Mouse (Mus musculus) regulatory T cell (primary cell): ENCODE measurements at regions not wholly inside any gene's neighbourhood (a gene's known extent, or its start where the extent isn't known, plus 50 kb on each side); places are given as distances from the start of the nearest gene placed in this dataset.
"Not testable (repeated sequence)": the region's sequence is repeated elsewhere in the genome, so short reads cannot be mapped to it uniquely, and the experiment has no call there.

Experiments used
- in situ Hi-C: fragments of 300-600 bp; cut with MboI, MseI; formaldehyde crosslinking; loops from one replicate; pipeline ENCODE4 v1.15.1; 2025; ENCODE audit warnings: high pct_unique_total_duplicates

DNA sequence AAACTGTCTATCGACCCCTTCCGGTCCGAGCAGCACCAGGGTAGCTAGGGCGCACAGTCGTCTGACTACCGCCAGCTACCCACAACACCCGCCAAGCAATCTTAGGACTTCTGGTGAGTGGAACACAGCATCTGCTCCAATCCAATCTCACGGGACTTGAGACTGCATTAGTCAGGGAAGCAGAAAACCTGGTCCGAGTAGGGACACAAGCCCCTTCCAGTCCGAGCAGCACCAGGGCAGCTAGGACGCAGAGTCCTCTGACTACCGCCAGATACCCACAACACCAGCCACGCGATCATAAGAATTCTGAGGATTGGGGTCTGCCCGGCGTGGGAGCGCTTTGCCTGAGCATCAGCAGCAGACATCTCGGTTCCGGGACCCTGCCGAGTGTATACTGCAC is 79.6 kb downstream of the Gm10715 start:
- in situ Hi-C loops, result not testable (repeated sequence)

DNA sequence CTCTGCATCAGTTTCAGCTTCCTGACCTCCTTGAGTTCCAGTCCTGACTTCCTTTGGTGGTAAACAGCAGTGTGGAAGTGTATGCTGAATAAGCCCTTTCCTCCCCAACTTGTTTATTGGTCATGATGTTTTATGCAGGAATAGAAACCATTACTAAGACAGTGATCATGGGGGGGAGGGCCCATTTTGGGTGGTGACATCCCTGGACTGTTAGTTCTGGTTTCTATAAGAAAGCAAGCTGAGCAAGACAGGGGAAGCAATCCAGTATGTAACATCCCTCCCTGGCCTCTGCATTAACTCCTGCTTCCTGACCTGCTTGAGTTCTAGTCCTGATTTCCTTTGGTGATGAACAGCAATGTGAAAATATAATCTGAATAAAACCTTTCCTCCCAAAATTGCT is 124.5 kb downstream of the Gm10715 start:
- in situ Hi-C loops, result no loop called here

DNA sequence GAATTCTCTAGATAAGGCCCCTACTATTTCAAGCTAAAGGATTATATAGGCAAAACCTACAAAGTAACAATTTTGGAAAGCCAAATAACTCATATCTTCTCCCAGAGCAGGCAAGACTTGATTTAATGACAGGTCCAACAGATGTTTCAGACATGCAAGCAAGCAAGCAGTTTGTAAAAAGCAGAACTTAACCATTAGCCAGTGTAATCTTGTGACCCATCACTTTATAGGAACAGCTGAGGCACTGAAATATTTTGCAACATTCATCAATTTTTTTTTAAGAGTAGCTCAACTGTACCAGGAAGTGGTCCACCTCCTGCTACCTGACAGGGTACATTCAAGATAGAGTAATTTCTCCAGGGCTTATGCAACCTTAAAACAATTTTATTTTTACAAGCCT is 147.7 kb downstream of the Gm10715 start:
- in situ Hi-C loops, result no loop called here

DNA sequence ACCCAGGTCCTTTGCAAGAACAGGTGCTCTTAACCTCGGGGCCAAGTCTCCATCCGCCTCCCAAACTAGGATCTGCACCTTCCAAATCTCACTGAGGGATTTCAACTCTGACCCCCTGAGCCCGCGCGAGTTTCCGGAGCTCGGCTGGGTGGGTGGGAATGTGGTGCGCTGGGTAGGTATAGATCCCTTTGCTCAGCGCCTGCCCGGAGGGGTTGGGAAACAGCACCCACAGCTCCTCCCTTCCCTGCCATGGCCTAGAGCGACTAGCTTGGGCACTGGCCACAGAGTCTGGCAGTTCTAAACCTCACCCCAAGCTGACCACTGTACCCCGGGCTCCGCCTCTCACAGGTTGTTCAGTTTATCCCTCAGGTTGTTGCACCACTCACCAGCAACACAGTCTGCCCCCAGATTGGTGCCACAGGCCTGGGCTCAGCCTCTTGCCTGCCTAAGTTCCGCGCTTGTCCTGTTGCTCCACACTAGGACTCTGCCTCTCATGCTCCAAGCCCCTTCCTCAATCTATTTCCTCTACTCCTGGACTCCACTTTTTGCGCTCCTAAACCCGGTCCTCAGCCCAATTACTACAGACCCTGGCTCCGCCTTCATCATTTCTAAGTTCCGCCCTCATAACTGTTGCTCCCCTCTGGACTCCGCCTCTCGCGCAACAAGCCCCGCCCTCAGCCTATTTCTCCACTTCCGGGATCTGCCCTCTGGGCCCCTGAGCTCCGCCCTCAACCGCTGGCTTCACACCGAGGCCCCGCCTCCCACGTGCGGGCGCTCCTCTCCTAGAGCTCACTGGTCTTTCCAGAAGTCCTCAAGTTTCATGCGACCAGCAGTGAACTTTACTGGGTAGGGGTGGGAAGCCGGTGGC is 135.6 kb upstream of the Alkbh8 start:
- in situ Hi-C loops, result no loop called here

DNA sequence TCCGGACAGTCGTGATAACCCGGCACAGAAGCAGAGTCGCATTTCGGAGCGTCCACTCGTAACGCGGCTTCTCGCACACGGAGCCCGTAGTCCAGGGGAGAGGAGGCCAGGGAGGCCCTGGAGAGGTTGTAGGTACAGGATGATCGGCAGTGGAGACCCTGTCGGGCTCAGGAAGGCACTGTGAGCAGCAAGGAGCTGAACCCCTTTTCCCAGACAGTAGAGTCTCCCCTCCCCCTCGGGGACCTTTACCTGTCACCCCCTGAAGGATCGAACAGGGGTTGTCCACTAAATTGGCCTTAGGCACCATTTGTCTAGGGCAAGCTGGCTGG is 135.0 kb upstream of the Alkbh8 start:
- in situ Hi-C loops, result not testable (repeated sequence)

DNA sequence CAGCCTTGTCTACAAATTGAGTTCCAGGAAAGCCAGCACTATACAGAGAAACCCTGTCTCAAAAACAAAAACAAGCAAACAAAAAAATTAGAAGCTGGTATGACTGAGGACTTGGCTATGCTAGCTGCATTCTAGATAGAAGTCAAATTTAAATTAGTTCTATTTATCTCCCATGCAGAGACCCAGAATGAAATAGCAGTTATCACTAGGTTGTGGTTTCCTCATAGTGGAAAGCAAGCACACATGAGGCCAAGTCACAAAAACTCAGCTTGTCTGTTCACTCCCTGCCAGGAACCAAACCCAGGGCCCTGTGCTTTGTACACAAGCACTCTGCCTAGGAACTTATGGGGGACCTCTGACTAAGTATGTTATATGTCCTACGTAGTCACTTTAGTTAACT is 126.8 kb upstream of the Alkbh8 start:
- in situ Hi-C loops, result not testable (repeated sequence)

DNA sequence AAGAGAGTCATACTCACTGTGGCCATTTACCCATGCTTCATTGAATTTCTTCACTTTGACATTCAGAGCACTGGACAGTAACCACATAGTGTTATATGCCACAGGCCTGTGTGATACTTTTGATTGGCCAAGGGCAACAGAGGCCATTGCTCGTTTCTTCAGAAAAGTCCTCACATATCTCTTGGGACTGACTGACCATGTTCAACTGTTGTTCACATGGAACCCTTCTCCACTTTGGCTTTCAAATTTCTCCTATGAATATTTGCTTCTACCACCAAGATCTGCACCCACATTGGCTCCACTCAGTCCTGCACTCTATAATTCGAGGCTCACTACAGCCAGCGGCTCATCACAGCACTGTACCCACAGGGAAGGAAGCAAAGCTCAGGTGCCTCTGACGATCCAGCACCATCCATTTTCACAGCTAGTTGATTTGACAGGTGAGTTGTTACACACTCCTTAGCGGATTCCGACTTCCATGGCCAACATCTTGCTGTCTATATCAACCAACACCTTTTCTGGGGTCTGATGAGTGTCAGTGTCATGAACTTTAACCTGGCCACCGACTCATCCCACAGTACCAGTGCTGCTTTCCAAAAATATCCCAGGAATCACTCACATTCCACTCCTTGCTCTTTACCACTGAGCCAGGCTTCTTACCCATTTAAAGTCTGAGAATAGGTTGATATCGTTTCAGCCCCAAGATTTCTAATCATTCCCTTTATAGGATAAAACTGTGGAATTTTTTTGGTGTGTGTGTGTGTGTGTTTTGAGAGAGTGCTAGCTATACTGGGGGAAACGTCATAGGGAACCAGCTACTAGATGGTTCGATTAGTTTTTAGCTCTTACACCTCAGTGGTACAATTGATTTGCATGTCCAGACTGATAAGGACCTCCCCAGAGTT is 76.3 kb upstream of the Alkbh8 start:
- in situ Hi-C loops, result no loop called here

DNA sequence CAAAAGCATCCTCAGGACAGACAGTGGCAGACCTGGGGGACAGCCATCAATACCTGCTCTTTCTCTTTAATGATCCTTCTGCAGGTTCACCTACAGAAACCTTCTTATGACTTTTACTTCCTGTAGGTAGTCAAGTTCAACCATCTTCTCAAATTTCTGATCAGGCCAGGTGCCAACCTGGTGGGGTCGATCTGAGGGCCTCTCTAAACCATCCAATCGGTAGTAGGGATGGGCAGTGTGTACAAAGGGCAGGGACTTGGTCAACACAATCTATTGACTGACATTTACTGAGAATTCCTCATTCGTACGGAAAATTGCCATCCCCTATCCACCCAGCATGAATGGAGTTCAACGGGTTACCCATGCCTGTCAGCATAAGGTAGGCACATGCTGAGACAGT is 74.8 kb upstream of the Alkbh8 start:
- in situ Hi-C loops, result loop anchor here (10.0 kb wide), 1 partner anchor 655 kb away; no protein-coding TSS in a partner anchor

DNA sequence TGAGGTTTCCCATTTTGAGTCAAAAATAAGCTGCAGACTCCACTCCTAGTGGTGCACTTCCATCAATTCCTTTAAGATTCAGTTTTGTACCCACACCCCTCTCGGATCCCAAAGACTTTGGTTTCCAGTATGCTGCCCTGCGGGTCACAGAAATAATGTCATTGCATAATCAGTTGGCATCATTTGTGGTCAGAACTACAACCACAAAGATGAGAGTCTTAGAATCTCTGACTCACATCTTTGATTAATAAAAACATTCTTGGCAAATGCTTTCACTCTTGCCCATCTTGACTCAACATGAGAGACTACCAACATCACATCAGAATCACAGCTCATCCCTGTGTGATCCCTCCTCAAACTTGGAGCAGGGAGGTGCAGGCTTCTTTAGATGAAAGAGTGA is 74.1 kb upstream of the Alkbh8 start:
- in situ Hi-C loops, result loop anchor here (10.0 kb wide), 1 partner anchor 654 kb away; no protein-coding TSS in a partner anchor

DNA sequence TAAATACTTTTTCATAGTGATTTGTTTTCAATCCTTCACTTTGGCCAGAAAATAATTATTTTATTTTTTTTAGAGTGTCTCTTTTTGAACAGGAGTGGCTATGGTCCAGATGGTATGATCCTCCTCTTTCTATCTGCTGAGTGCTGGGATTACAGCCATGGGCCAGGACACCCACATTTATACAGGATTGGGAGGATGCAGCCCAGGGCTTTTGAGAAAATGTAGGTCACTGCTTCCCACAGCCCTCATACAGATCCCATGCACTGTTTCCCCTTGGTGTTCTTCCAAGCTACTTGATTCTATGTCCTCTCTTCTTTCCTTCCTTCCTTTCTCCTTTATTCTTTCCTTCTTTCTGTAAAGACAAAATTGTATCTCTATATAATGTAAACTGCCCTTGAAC is 70.5 kb upstream of the Alkbh8 start:
- in situ Hi-C loops, result loop anchor here (10.0 kb wide), 1 partner anchor 650 kb away; no protein-coding TSS in a partner anchor

DNA sequence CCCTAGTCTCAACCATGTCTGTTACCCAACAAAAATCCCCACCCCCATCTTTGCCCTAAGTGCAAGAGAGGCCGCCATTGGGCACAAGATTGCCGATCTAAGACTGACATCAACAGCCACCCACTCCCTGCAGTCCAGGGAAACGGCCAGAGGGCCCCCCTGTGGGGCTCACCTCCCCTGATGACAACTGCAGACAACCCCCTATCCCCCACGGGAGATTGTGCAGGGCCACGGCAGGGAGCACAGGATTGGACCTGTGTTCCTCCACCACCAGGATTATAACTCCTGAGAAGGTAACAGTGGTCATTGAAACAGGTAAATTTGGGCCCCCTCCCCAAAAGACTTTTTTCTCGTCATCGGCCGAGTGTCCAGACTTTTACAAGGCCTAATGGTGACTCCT is 54.4 kb upstream of the Alkbh8 start:
- in situ Hi-C loops, result not testable (repeated sequence)

DNA sequence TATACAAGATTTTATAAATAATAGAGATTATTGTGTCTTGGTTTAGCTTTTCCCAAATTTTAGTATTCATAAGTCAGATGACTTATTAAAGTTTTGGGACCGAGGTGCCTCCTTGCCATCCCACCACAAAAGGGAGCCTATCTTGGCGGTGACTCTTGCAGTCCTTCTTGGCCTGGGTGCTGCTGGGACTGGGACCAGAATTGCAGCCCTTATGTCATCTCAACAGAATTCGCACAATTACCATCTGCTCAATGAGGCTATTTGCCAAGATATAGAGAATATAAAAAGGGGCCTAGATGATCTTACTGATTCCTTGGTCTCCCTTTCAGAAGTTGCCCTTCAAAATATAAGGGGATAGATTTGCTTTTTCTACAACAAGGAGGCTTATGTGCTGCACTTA is 53.0 kb upstream of the Alkbh8 start:
- in situ Hi-C loops, result not testable (repeated sequence)

DNA sequence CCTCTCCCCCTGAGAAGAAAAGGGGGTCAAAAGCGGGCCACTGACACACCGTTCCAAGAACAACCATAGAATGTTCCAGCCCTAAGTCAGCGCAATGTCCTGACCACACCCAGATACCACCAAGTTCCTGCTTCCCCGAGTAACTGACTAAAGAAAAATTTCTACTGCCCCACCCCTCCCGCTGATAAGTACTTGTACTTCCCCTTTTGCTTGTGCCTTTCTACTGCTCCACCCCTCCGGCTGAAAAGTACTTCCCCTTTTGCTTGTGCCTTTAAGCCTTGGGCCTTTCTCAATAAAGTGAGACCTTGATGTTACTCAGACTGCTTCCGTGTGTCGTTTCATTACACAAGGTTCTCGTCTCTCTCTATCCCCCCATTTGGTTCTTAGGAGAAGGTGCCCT is 51.6 kb upstream of the Alkbh8 start:
- in situ Hi-C loops, result not testable (repeated sequence)
